Mouse (Mus musculus) heart, embryonic 15.5 days (tissue): ENCODE measurements at regions not wholly inside any gene's neighbourhood (a gene's known extent, or its start where the extent isn't known, plus 50 kb on each side); places are given as distances from the start of the nearest gene placed in this dataset.

Experiments
- ATAC-seq: fragments of 200-750 bp; cut with Nextera tagmentation; replicated peaks from 2 replicates; pipeline ENCODE4 v1.8.0; 2017; ENCODE audit warnings: low read depth, moderate TSS enrichment; ENCODE audit not compliant: insufficient number of reproducible peaks, insufficient read depth, low FRiP score
- H3K27ac ChIP-seq: fragments of 300-500 bp; sonication (generic); 2 replicates; pipeline ENCODE4 v1.5.1; 2015; ENCODE audit warnings: mild to moderate bottlenecking, inconsistent platforms
- H3K27me3 ChIP-seq: fragments of 300-500 bp; sonication (generic); 2 replicates; pipeline ENCODE4 v1.6.1; 2015; ENCODE audit warnings: inconsistent platforms
- H3K36me3 ChIP-seq: fragments of 300-500 bp; sonication (generic); 2 replicates; pipeline ENCODE4 v1.6.1; 2015; ENCODE audit warnings: mild to moderate bottlenecking, inconsistent platforms
- H3K4me1 ChIP-seq: fragments of 300-500 bp; sonication (generic); replicated peaks from 2 replicates; pipeline ENCODE4 v1.6.1; 2015; ENCODE audit warnings: inconsistent platforms
- H3K4me2 ChIP-seq: fragments of 300-500 bp; sonication (generic); 2 replicates; pipeline ENCODE4 v1.6.1; 2015; ENCODE audit warnings: inconsistent platforms, mild to moderate bottlenecking, moderate library complexity
- H3K4me3 ChIP-seq: fragments of 300-500 bp; sonication (generic); 2 replicates; pipeline ENCODE4 v1.5.1; 2015; ENCODE audit warnings: mild to moderate bottlenecking, inconsistent platforms
- H3K9ac ChIP-seq: fragments of 300-500 bp; sonication (generic); 2 replicates; pipeline ENCODE4 v1.6.1; 2015; ENCODE audit warnings: mild to moderate bottlenecking, inconsistent platforms
- H3K9me3 ChIP-seq: fragments of 300-500 bp; sonication (generic); replicated peaks from 2 replicates; pipeline ENCODE4 v1.6.1; 2016; ENCODE audit warnings: inconsistent platforms
- WGBS: fragments of 180-500 bp; shearing (Covaris S2); methylation state at CpG from one replicate; pipeline ENCODE4 v1.1.7; 2015; ENCODE audit warnings: mixed read lengths; 5-methylcytosine and 5-hydroxymethylcytosine counted together

GRCm38 (mm10) chr4:47630006-47630405 is 155.5 kb downstream of the Sec61b start:
- Histone ChIP-seq H3K36me3 (no peaks in the 10 kb centered on the region), H3K4me3 (no peak overlapping the region), H3K4me2 (no peak overlapping the region; the same call in 1 of the 2 replicates), H3K27me3 (no peaks in the 10 kb centered on the region), H3K4me1 (no peaks in the 10 kb centered on the region), H3K9ac (no peak overlapping the region), H3K9me3 (no peaks in the 10 kb centered on the region), H3K27ac (no peak overlapping the region)
- 47% methylated on average over 8 of the region's 8 CpGs for WGBS
- ATAC-seq: no peak

- Histone ChIP-seq H3K4me1 (no peaks in the 10 kb centered on the region), H3K36me3 (no peaks in the 10 kb centered on the region), H3K4me2 (no peak overlapping the region), H3K27ac (no peak overlapping the region), H3K27me3 (no peaks in the 10 kb centered on the region), H3K9ac (no peak overlapping the region), H3K4me3 (no peak overlapping the region), H3K9me3 (no peaks in the 10 kb centered on the region)
- no peak for ATAC-seq
- 48% methylated on average over 1 of the region's 1 CpGs for WGBS
Observed at GRCm38 (mm10) chr4:47630427-47630826, 156.0 kb downstream of the Sec61b start.

- H3K36me3 ChIP-seq: no peaks in the 10 kb centered on the region
- H3K9me3 ChIP-seq: no peaks in the 10 kb centered on the region
- no peaks in the 10 kb centered on the region for H3K27me3 ChIP-seq
- no peak overlapping the region for H3K4me2 ChIP-seq
- 0 out of 2 replicates have a peak, but pooled peaks cover 2% of the 10 kb centered on the region for H3K4me1 ChIP-seq
- no peak overlapping the region for H3K27ac ChIP-seq
- 53% methylated on average over 10 of the region's 10 CpGs for WGBS
- no peak overlapping the region for H3K4me3 ChIP-seq
- no peak overlapping the region for H3K9ac ChIP-seq
- ATAC-seq: no peak
Observed at GRCm38 (mm10) chr4:47638876-47639494, 164.5 kb downstream of the Sec61b start.

GRCm38 (mm10) chr4:47645093-47645492 is 170.6 kb downstream of the Sec61b start:
- Histone ChIP-seq H3K27ac (no peak overlapping the region), H3K9me3 (no peaks in the 10 kb centered on the region), H3K36me3 (no peaks in the 10 kb centered on the region), H3K27me3 (no peaks in the 10 kb centered on the region), H3K4me2 (no peak overlapping the region), H3K4me3 (no peak overlapping the region), H3K4me1 (peaks cover 4% of the 10 kb centered on the region; the same call in 1 of the 2 replicates), H3K9ac (no peak overlapping the region)
- WGBS: 27% methylated on average over 1 of the region's 1 CpGs
- ATAC-seq: peak; percentile 81

- H3K4me3 ChIP-seq: no peak overlapping the region
- WGBS: 71% methylated on average over 8 of the region's 8 CpGs
- no peaks in the 10 kb centered on the region for H3K36me3 ChIP-seq
- no peaks in the 10 kb centered on the region for H3K27me3 ChIP-seq
- no peak overlapping the region for H3K27ac ChIP-seq
- H3K9ac ChIP-seq: no peak overlapping the region
- no peak overlapping the region for H3K4me2 ChIP-seq
- no peaks in the 10 kb centered on the region for H3K9me3 ChIP-seq
- no peak for ATAC-seq
- H3K4me1 ChIP-seq: peaks cover 4% of the 10 kb centered on the region; the same call in 1 of the 2 replicates
Observed at GRCm38 (mm10) chr4:47648701-47649100, 174.2 kb downstream of the Sec61b start.

- Histone ChIP-seq H3K4me1 (peaks cover 2% of the 10 kb centered on the region; the same call in 1 of the 2 replicates), H3K4me3 (no peak overlapping the region), H3K27me3 (no peaks in the 10 kb centered on the region), H3K9ac (no peak overlapping the region), H3K27ac (no peak overlapping the region), H3K36me3 (no peaks in the 10 kb centered on the region), H3K9me3 (no peaks in the 10 kb centered on the region), H3K4me2 (no peak overlapping the region)
- no peak for ATAC-seq
- WGBS: 82% methylated on average over 3 of the region's 3 CpGs
Observed at GRCm38 (mm10) chr4:47649951-47650350, 175.5 kb downstream of the Sec61b start.

GRCm38 (mm10) chr4:47651521-47651920 is 177.1 kb downstream of the Sec61b start:
- H3K27me3 ChIP-seq: 0 out of 2 replicates have a peak, but pooled peaks cover 2% of the 10 kb centered on the region
- no peaks in the 10 kb centered on the region for H3K36me3 ChIP-seq
- H3K4me2 ChIP-seq: no peak overlapping the region
- H3K9ac ChIP-seq: no peak overlapping the region
- no peaks in the 10 kb centered on the region for H3K4me1 ChIP-seq
- H3K27ac ChIP-seq: no peak overlapping the region
- H3K4me3 ChIP-seq: no peak overlapping the region
- WGBS: 76% methylated on average over 10 of the region's 10 CpGs
- no peak for ATAC-seq
- H3K9me3 ChIP-seq: no peaks in the 10 kb centered on the region

GRCm38 (mm10) chr4:47653143-47653542 is 178.7 kb downstream of the Sec61b start:
- H3K27me3 ChIP-seq: 0 out of 2 replicates have a peak, but pooled peaks cover 2% of the 10 kb centered on the region

GRCm38 (mm10) chr4:47669519-47669918 is 195.1 kb downstream of the Sec61b start:
- WGBS: 41% methylated on average over 5 of the region's 5 CpGs
- H3K9ac ChIP-seq: no peak overlapping the region
- no peaks in the 10 kb centered on the region; the same call in 1 of the 2 replicates for H3K9me3 ChIP-seq
- H3K36me3 ChIP-seq: no peaks in the 10 kb centered on the region
- H3K4me1 ChIP-seq: peaks cover 9% of the 10 kb centered on the region
- peaks cover 34% of the 10 kb centered on the region for H3K27me3 ChIP-seq
- H3K4me2 ChIP-seq: no peak overlapping the region
- no peak for ATAC-seq
- H3K27ac ChIP-seq: no peak overlapping the region
- no peak overlapping the region for H3K4me3 ChIP-seq

More at GRCm38 (mm10) chr4:47653143-47653542, 178.7 kb downstream of the Sec61b start:
- no peak for ATAC-seq
- Histone ChIP-seq H3K4me2 (no peak overlapping the region), H3K9me3 (no peaks in the 10 kb centered on the region), H3K9ac (no peak overlapping the region), H3K4me1 (no peaks in the 10 kb centered on the region), H3K4me3 (no peak overlapping the region), H3K36me3 (no peaks in the 10 kb centered on the region), H3K27ac (no peak overlapping the region)
- WGBS: 90% methylated on average over 2 of the region's 2 CpGs

- Histone ChIP-seq H3K27me3 (peaks cover 34% of the 10 kb centered on the region), H3K4me1 (peaks cover 9% of the 10 kb centered on the region), H3K9me3 (no peaks in the 10 kb centered on the region; the same call in 1 of the 2 replicates), H3K27ac (no peak overlapping the region), H3K9ac (no peak overlapping the region), H3K36me3 (no peaks in the 10 kb centered on the region), H3K4me2 (no peak overlapping the region), H3K4me3 (no peak overlapping the region)
- peak; percentile 69; the same call in 1 of the 2 replicates for ATAC-seq
- 41% methylated on average over 3 of the region's 3 CpGs for WGBS
Observed at GRCm38 (mm10) chr4:47670476-47670875, 196.0 kb downstream of the Sec61b start.

GRCm38 (mm10) chr4:47671362-47671761 is 196.9 kb downstream of the Sec61b start:
- WGBS: 54% methylated on average over 5 of the region's 5 CpGs
- peaks cover 28% of the 10 kb centered on the region for H3K27me3 ChIP-seq
- ATAC-seq: no peak
- no peak overlapping the region for H3K9ac ChIP-seq
- no peak overlapping the region for H3K4me2 ChIP-seq
- H3K9me3 ChIP-seq: no peaks in the 10 kb centered on the region; the same call in 1 of the 2 replicates
- no peak overlapping the region for H3K4me3 ChIP-seq
- H3K27ac ChIP-seq: no peak overlapping the region
- peaks cover 9% of the 10 kb centered on the region for H3K4me1 ChIP-seq
- H3K36me3 ChIP-seq: no peaks in the 10 kb centered on the region

- 79% methylated on average over 4 of the region's 4 CpGs for WGBS
Observed at GRCm38 (mm10) chr4:47681141-47681540, 206.7 kb downstream of the Sec61b start.

More at GRCm38 (mm10) chr4:47681141-47681540, 206.7 kb downstream of the Sec61b start:
- Histone ChIP-seq H3K36me3 (no peaks in the 10 kb centered on the region), H3K4me2 (no peak overlapping the region), H3K27me3 (no peaks in the 10 kb centered on the region), H3K9ac (no peak overlapping the region), H3K9me3 (no peaks in the 10 kb centered on the region), H3K27ac (no peak overlapping the region), H3K4me1 (no peaks in the 10 kb centered on the region), H3K4me3 (no peak overlapping the region)
- ATAC-seq: no peak
